In the genomic region with DNA sequence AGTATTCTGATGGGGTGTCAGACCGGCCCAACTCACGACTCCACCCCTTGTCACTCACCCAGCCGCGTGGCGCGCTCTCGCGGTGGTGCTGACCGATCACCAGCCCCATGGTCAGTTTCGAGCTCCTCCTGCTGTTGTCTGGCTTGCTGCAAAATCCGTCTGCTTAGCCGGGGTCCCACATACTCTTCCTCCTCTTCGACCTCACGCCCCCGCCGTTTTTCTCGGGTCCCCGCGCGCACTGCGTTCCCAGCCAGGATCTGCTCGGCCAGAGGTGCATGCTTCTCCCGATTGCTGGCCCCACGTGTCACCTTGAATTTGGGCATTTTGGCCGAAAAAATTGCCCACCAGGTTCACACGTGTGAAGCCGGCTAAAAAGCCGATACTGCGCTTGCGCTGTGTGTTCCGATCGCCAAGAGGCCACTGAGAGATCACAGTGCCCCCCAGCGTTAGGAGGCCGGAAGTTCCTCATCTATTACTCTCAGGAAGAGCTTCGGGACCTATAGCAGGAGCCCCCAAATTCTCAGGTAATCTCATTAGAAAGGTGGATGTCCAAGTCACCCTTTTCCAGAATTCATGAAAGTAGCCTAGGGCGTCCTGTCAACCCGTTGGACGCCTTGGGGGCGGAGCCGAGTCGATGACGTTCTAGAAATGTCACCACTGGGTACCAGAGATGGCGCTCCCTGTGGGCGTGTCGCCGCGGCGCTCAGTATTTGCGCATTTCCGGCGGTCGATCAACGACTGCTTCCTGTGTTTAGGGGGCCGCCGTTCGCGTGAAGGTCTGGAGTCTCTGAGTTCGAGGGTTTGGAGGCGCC, we compare ENCODE assay signal across 8 mouse cellular contexts. TPM values are rescaled to one million over a fixed set of nuclear protein-coding genes. Genes with fewer than 3 reads are reported as not detected.
A peak's percentile ranks its signal among the peaks of the same experiment; 100 is the strongest.
DNase-seq lines count a peak whose midpoint lies in the region; ATAC-seq lines count a peak whose summit lies in the region.

TSS of gene Bysl (minus strand) at position 644 of the 812 bp plus-strand sequence.
TSS of gene Med20 (plus strand) at position 734 of the 812 bp plus-strand sequence.
TSS of gene Gm20517 (plus strand) at position 741 of the 812 bp plus-strand sequence.

- H3K4me1 ChIP-seq in hindbrain, embryonic 16.5 days (ENCODE audit: control insufficient read depth, insufficient read depth, low read depth, low read length) = peaks cover 22% of the 10 kb centered on the region

- no peaks in the 10 kb centered on the region for H3K9me3 ChIP-seq in hindbrain, embryonic 16.5 days (ENCODE audit: control insufficient read depth, low read length)

- H3K4me3 ChIP-seq in hindbrain, embryonic 16.5 days (ENCODE audit: low read length) = peak within 1 kb of the TSS; percentile 71
- H3K4me3 ChIP-seq in macrophage (ENCODE audit: inconsistent target) = peak within 1 kb of the TSS; percentile 99

- peak within 1 kb of the TSS; percentile 83 for H3K4me2 ChIP-seq in hindbrain, embryonic 16.5 days (ENCODE audit: low read length)

- DNase-seq in T-cell, adult 2 months (ENCODE audit: low spot score) = peak; percentile 96
- peak; percentile 98 for DNase-seq in cerebellum, postnatal 36 days
- DNase-seq in gastrocnemius, adult 18-20 months (ENCODE audit: low spot score) = peak; percentile 96
- peak; percentile 98 to 99 for DNase-seq in left cerebral cortex, adult 18-20 months (ENCODE audit: low spot score in 2 of 2)
- DNase-seq in right cerebral cortex, adult 18-20 months = peak; percentile 98
- peak; percentile 92 for DNase-seq in urinary bladder, postnatal 10 days (ENCODE audit: low spot score)

- peak within 1 kb of the TSS; percentile 72 for H3K9ac ChIP-seq in hindbrain, embryonic 16.5 days (ENCODE audit: low read depth, low read length)

- WGBS in hindbrain, embryonic 16.5 days = 0% methylated on average over 57 of the region's 59 CpGs
- under 1% methylated on average over 59 of the region's 59 CpGs for WGBS in macrophage (ENCODE audit: missing documents)

- H3K79me2 ChIP-seq in macrophage (ENCODE audit: inconsistent target) = peaks cover 79% of the 10 kb centered on the region

- H3K36me3 ChIP-seq in hindbrain, embryonic 16.5 days (ENCODE audit: control insufficient read depth, insufficient read depth, low read length) = peaks cover 16% of the 10 kb centered on the region
- peaks cover 3% of the 10 kb centered on the region; the same call in 1 of the 2 replicates for H3K36me3 ChIP-seq in macrophage (ENCODE audit: inconsistent target)

- H3K27me3 ChIP-seq in hindbrain, embryonic 16.5 days (replicated peaks; ENCODE audit: control insufficient read depth, insufficient read depth, low read length) = no peaks in the 10 kb centered on the region

- peak; percentile 96 for ATAC-seq in hindbrain, embryonic 16.5 days

- peak within 1 kb of the TSS; percentile 76 for H3K27ac ChIP-seq in hindbrain, embryonic 16.5 days (ENCODE audit: low read depth, low read length)
- H3K27ac ChIP-seq in macrophage = peak within 1 kb of the TSS; percentile 73

RNA-seq across cellular contexts. Expression of gene Bysl, which starts in this region (rescaled TPM):
- 10 to 100 TPM; 13.9 to 15.3 TPM for total RNA-seq in gastrocnemius, adult 18-20 months (2021)
- 35.5 and 37.8 TPM in 2 replicates for polyA plus RNA-seq in hindbrain, embryonic 16.5 days (2015; fragmentation: Nextera tagmentation; extraction: Ambion mirVana)
- 10 to 100 TPM; 18.3 to 18.7 TPM for total RNA-seq in left cerebral cortex, adult 18-20 months (2021)
- 1 to 10 TPM in 24 of 26 experiments, under 1 TPM in 2; 0.71 to 5.9 (median 1.9) TPM for total RNA-seq in macrophage (2018; cell fraction: chromatin; rRNA removed)
- total RNA-seq in macrophage (2018; cell fraction: cytosol; rRNA removed) = 1 to 10 TPM; 3.0 to 7.7 (median 5.6) TPM
- total RNA-seq in macrophage (2018; cell fraction: nucleus; rRNA removed) = 1 to 10 TPM in 25 of 26 experiments, under 1 TPM in 1; 0.96 to 9.3 (median 3.0) TPM
- 4.6 to 14.0 TPM (median 5.4 TPM) in 3 replicates for polyA plus RNA-seq in macrophage (2018)

RNA-seq across cellular contexts. Expression of gene Med20, which starts in this region (rescaled TPM):
- 10 to 100 TPM; 14.7 to 15.4 TPM for total RNA-seq in gastrocnemius, adult 18-20 months (2021)
- polyA plus RNA-seq in hindbrain, embryonic 16.5 days (2015; fragmentation: Nextera tagmentation; extraction: Ambion mirVana) = 43.7 and 45.3 TPM in 2 replicates
- 10 to 100 TPM; 33.0 to 33.5 TPM for total RNA-seq in left cerebral cortex, adult 18-20 months (2021)
- 100 to 1,000 TPM in 15 of 26 experiments, 10 to 100 TPM in 11; 66.7 to 129 (median 103) TPM for total RNA-seq in macrophage (2018; cell fraction: chromatin; rRNA removed)
- 10 to 100 TPM in 25 of 26 experiments, 1 to 10 TPM in 1; 7.7 to 22.3 (median 17.3) TPM for total RNA-seq in macrophage (2018; cell fraction: cytosol; rRNA removed)
- total RNA-seq in macrophage (2018; cell fraction: nucleus; rRNA removed) = 10 to 100 TPM; 37.8 to 68.8 (median 53.4) TPM
- 12.7 to 20.9 TPM (median 20.4 TPM) in 3 replicates for polyA plus RNA-seq in macrophage (2018)

RNA-seq across cellular contexts. Expression of gene Gm20517, which starts in this region (rescaled TPM):
- total RNA-seq in gastrocnemius, adult 18-20 months (2021) = 1 to 10 TPM; 1.6 to 2.6 TPM
- 1.7 and 1.9 TPM in 2 replicates for polyA plus RNA-seq in hindbrain, embryonic 16.5 days (2015; fragmentation: Nextera tagmentation; extraction: Ambion mirVana)
- 1 to 10 TPM; 3.3 to 8.3 TPM for total RNA-seq in left cerebral cortex, adult 18-20 months (2021)
- total RNA-seq in macrophage (2018; cell fraction: chromatin; rRNA removed) = 10 to 100 TPM in 21 of 26 experiments, 1 to 10 TPM in 5; 6.6 to 33.7 (median 20.1) TPM
- 1 to 10 TPM in 22 of 26 experiments, under 1 TPM in 4; 0.57 to 2.1 (median 1.3) TPM for total RNA-seq in macrophage (2018; cell fraction: cytosol; rRNA removed)
- 10 to 100 TPM in 10 of 26 experiments, 1 to 10 TPM in 16; 2.2 to 18.3 (median 7.1) TPM for total RNA-seq in macrophage (2018; cell fraction: nucleus; rRNA removed)
- polyA plus RNA-seq in macrophage (2018) = 1.4 to 3.8 TPM (median 1.4 TPM) in 3 replicates

Comparison
In these comparisons a context has a peak if more than half of its experiments do, and no peak if none do; other contexts are left out.
1. Peak in every context shown above with its lines: DNase-seq, ATAC-seq, H3K4me3 ChIP-seq and H3K27ac ChIP-seq.